Mouse (Mus musculus) CH12.LX (cell line): ENCODE measurements around the gene Rab36. TPM values are rescaled to one million over a fixed set of nuclear protein-coding genes. Genes with fewer than 3 reads are reported as not detected.

Experiments used
- DNase-seq: peaks from one replicate; pipeline ENCODE4 v3.0.0-alpha.2; 2013; ENCODE audit errors: extremely low read depth
- H3K27ac ChIP-seq: 2 replicates; pipeline ENCODE4 v1.5.1; 2012; ENCODE audit warnings: low read depth, mild to moderate bottlenecking, control low read depth, moderate library complexity; ENCODE audit not compliant: insufficient read depth
- H3K27me3 ChIP-seq: replicated peaks from 2 replicates; pipeline ENCODE3; 2012; ENCODE audit warnings: inconsistent platforms
- H3K36me3 ChIP-seq, 2 experiments: replicated peaks in 1 of 2; 2 replicates each; pipeline versions ENCODE3 to v1.6.1; 2012; ENCODE audit warnings: inconsistent platforms in 1 of 2, low read length in 1 of 2, mild to moderate bottlenecking in 1 of 2, mixed read lengths in 1 of 2, moderate library complexity in 1 of 2; ENCODE audit not compliant: control insufficient read depth in 1 of 2, insufficient read depth in 1 of 2
- H3K4me1 ChIP-seq, 2 experiments: 2 replicates each; pipeline ENCODE4 v1.6.1; 2012; ENCODE audit warnings: inconsistent platforms in 1 of 2, moderate library complexity in 1 of 2; ENCODE audit not compliant: insufficient read depth in 2 of 2, control insufficient read depth in 1 of 2
- H3K4me2 ChIP-seq: 2 replicates; pipeline ENCODE4 v1.6.1; 2012; ENCODE audit warnings: low read depth, mild to moderate bottlenecking, control low read depth; ENCODE audit not compliant: poor library complexity, insufficient read depth, severe bottlenecking
- H3K4me3 ChIP-seq, 3 experiments: fragments of 150-350 bp in 1 of 3; sonication (generic) in 1 of 3; replicated peaks in 1 of 3; 2 replicates each; pipeline versions ENCODE3 to v1.5.1; 2011 to 2012; ENCODE audit warnings: low read depth in 2 of 3, low read length in 2 of 3, mild to moderate bottlenecking in 2 of 3, moderate library complexity in 2 of 3, control low read depth in 1 of 3, improper control_type of control experiment in 1 of 3, inconsistent platforms in 1 of 3, mixed read lengths in 1 of 3; ENCODE audit not compliant: poor library complexity in 1 of 3
- H3K79me2 ChIP-seq: replicated peaks from 2 replicates; pipeline ENCODE4 v1.6.1; 2012; ENCODE audit warnings: mild to moderate bottlenecking, moderate library complexity; ENCODE audit not compliant: control insufficient read depth, poor library complexity, insufficient read depth, severe bottlenecking; ENCODE audit errors: extremely low read depth
- H3K9ac ChIP-seq: 2 replicates; pipeline ENCODE4 v1.6.1; 2012; ENCODE audit warnings: low read depth, mild to moderate bottlenecking, control low read depth, moderate library complexity; ENCODE audit not compliant: insufficient read depth
- H3K9me3 ChIP-seq: replicated peaks from 2 replicates; pipeline ENCODE3; 2012; ENCODE audit warnings: low read length, inconsistent platforms, mixed read lengths
- BHLHE40 ChIP-seq: IDR thresholded peaks from 2 replicates; pipeline ENCODE4 v1.6.1; 2011; ENCODE audit warnings: mild to moderate bottlenecking, low read depth, low read length, improper control_type of control experiment
- CHD2 ChIP-seq: IDR thresholded peaks from 2 replicates; pipeline ENCODE4 v1.6.1; 2011; ENCODE audit warnings: low read length, improper control_type of control experiment
- CTCF ChIP-seq, 2 experiments: IDR thresholded peaks in 1 of 2; conservative IDR thresholded peaks in 1 of 2; 2 replicates each; pipeline ENCODE4 v1.5.1; 2011 to 2012; ENCODE audit warnings: low read depth in 2 of 2, low read length in 2 of 2, improper control_type of control experiment in 1 of 2, inconsistent platforms in 1 of 2, mild to moderate bottlenecking in 1 of 2, moderate library complexity in 1 of 2
- E2F4 ChIP-seq: IDR thresholded peaks from 2 replicates; pipeline ENCODE4 v1.6.1; 2011; ENCODE audit warnings: low read depth, low read length, improper control_type of control experiment; ENCODE audit not compliant: insufficient replicate concordance
- ELF1 ChIP-seq: IDR thresholded peaks from 2 replicates; pipeline ENCODE4 v1.6.1; 2014; ENCODE audit warnings: low read depth, mild to moderate bottlenecking, inconsistent platforms, low read length, improper control_type of control experiment
- ETS1 ChIP-seq: conservative IDR thresholded peaks from 2 replicates; pipeline ENCODE4 v1.6.1; 2012; ENCODE audit warnings: low read depth, mild to moderate bottlenecking, inconsistent platforms, low read length, improper control_type of control experiment, moderate library complexity
- GABPA ChIP-seq: IDR thresholded peaks from 2 replicates; pipeline ENCODE4 v1.6.1; 2012; ENCODE audit warnings: low read depth, low read length, improper control_type of control experiment, inconsistent platforms; ENCODE audit not compliant: insufficient replicate concordance
- HCFC1 ChIP-seq: IDR thresholded peaks from 2 replicates; pipeline ENCODE4 v1.6.1; 2012; ENCODE audit warnings: low read depth, mild to moderate bottlenecking, inconsistent platforms, low read length, improper control_type of control experiment
- IRF4 ChIP-seq: IDR thresholded peaks from 2 replicates; pipeline ENCODE4 v1.6.1; 2014; ENCODE audit warnings: low read depth, mild to moderate bottlenecking, inconsistent platforms, low read length, improper control_type of control experiment
- KAT2A ChIP-seq: IDR thresholded peaks from 2 replicates; pipeline ENCODE4 v1.6.1; 2012; ENCODE audit warnings: low read length, improper control_type of control experiment, inconsistent platforms; ENCODE audit not compliant: insufficient replicate concordance
- MAX ChIP-seq: IDR thresholded peaks from 2 replicates; pipeline ENCODE4 v1.6.1; 2011; ENCODE audit warnings: low read length, improper control_type of control experiment
- MYC ChIP-seq: IDR thresholded peaks from 2 replicates; pipeline ENCODE4 v1.6.1; 2011; ENCODE audit warnings: low read depth, mild to moderate bottlenecking, improper control_type of control experiment, low read length
- POLR2AphosphoS2 ChIP-seq: IDR thresholded peaks from 2 replicates; pipeline ENCODE4 v1.6.1; 2011; ENCODE audit warnings: low read depth, low read length, improper control_type of control experiment
- RAD21 ChIP-seq: IDR thresholded peaks from 2 replicates; pipeline ENCODE4 v1.6.1; 2011; ENCODE audit warnings: low read depth, mild to moderate bottlenecking, low read length, improper control_type of control experiment, moderate library complexity
- TBP ChIP-seq: conservative IDR thresholded peaks from 2 replicates; pipeline ENCODE4 v1.6.1; 2011; ENCODE audit warnings: low read depth, low read length, improper control_type of control experiment
- UBTF ChIP-seq: IDR thresholded peaks from 2 replicates; pipeline ENCODE4 v1.6.1; 2012; ENCODE audit warnings: low read depth, mild to moderate bottlenecking, inconsistent platforms, low read length, improper control_type of control experiment, moderate library complexity
- ZC3H11A ChIP-seq: IDR thresholded peaks from 2 replicates; pipeline ENCODE4 v1.6.1; 2012; ENCODE audit warnings: low read depth, mild to moderate bottlenecking, inconsistent platforms, low read length, improper control_type of control experiment
- ZKSCAN1 ChIP-seq: IDR thresholded peaks from 2 replicates; pipeline ENCODE4 v1.6.1; 2012; ENCODE audit warnings: low read depth, inconsistent platforms, low read length, improper control_type of control experiment, borderline replicate concordance
- ZMIZ1 ChIP-seq: IDR thresholded peaks from 2 replicates; pipeline ENCODE4 v1.6.1; 2012; ENCODE audit warnings: low read depth, mild to moderate bottlenecking, inconsistent platforms, low read length, improper control_type of control experiment
- dilution Hi-C: fragments of 300-500 bp; cut with MboI; formaldehyde crosslinking; loops from 2 replicates; pipeline ENCODE4 v1.14.3; 2020; ENCODE audit warnings: low sequenced_read_pairs; ENCODE audit not compliant: extremely low pct_unique_long_range_greater_than_20kb, extremely low pct_ligation_motif_present
- in situ Hi-C: fragments of 300-500 bp; cut with MboI; formaldehyde crosslinking; loops from 3 replicates; pipeline ENCODE4 v1.14.3; 2019; ENCODE audit warnings: low sequenced_read_pairs, low pct_ligation_motif_present, low pct_unique_long_range_greater_than_20kb, mixed read lengths
- polyA plus RNA-seq: library from polyadenylated mRNA; unstranded; fragments of >175 nt; gene quantifications from 2 replicates; pipeline ENCODE4 v1.2.1, GENCODE M21; 2012; ENCODE audit warnings: low read depth; ENCODE audit not compliant: insufficient read length
- total RNA-seq, 2 experiments: library from RNA; depleted of rRNA; stranded (reverse); fragments of 300-350 nt in 1 of 2; fragments of >200 nt in 1 of 2; gene quantifications; 2 replicates each; pipeline ENCODE4 v1.2.3; 2012 to 2014

The Rab36 gene
- total and polyA plus RNA-seq, 3 experiments: 0.34 to 1.2 (median 0.59) TPM

DNA sequence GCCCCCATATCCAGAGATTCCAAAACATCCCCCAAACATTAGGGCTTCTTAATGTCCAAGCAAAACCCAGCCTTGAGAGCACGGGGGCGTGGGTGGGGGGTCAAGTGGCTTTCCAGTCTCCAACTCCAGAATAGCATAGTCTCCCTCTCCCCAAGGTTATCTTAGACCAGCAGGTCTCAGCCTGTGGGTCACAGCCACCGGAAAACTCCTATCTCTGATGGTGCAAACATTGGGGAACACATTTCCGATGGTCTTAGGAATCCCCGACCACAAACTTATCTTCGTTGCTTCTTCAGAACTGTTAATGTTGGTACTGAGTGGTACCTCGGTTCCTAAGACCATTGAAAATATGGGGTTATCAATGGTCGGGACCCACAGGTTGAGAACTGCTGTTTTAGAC lies 8.1 kb upstream of the Rab36 start:
- no peaks in the 10 kb centered on the region for H3K36me3 ChIP-seq
- H3K4me1 ChIP-seq: peaks cover 9 to 16% of the 10 kb centered on the region in 2 experiments
- H3K4me3 ChIP-seq: no peak overlapping the region
- H3K4me2 ChIP-seq: no peak overlapping the region
- DNase-seq: no peak
- no peak overlapping the region for H3K9ac ChIP-seq
- H3K79me2 ChIP-seq: no peaks in the 10 kb centered on the region
- TF ChIP-seq HCFC1 (no peak), CTCF (conservative IDR thresholded peaks at IDR 0.05 in 1 of 2, IDR thresholded peaks at IDR 0.05 in 1 of 2; ENCODE audit: low read depth in 2 of 2, low read length in 2 of 2) (no peak), ETS1 (no peak), MYC (no peak), ELF1 (no peak), ZMIZ1 (no peak), ZKSCAN1 (no peak)
- H3K27me3 ChIP-seq: no peaks in the 10 kb centered on the region
- dilution Hi-C loops (no loop called here), in situ Hi-C loops (no loop called here)
- no peak overlapping the region for H3K27ac ChIP-seq
- H3K9me3 ChIP-seq: no peaks in the 10 kb centered on the region

DNA sequence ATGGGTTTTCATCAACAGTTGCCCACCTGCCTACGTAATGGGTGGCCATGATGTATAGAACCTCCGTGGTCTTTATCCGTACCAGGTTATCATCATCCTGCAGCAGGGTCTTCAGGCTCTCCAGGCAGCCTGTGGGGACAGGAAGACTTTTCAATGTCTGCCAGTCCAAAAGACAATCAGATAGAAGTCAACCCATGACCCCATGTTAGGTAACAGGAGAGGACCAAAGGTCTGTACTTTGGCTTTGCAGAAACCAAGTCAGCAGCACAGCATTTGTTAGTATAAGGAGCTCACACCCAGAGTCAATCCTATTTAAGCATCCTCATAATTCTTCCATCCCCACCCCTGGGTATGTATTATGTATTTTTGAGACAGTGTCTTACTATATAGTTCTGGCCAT lies 7.2 kb upstream of the Rab36 start:
- no peak for DNase-seq
- Histone ChIP-seq H3K9me3 (no peaks in the 10 kb centered on the region), H3K36me3 (no peaks in the 10 kb centered on the region), H3K4me1 (peaks cover 9 to 20% of the 10 kb centered on the region in 2 experiments), H3K79me2 (no peaks in the 10 kb centered on the region), H3K27ac (no peak overlapping the region), H3K27me3 (no peaks in the 10 kb centered on the region), H3K4me2 (no peak overlapping the region), H3K9ac (no peak overlapping the region), H3K4me3 (no peak overlapping the region)
- dilution Hi-C loops: no loop called here
- TF ChIP-seq BHLHE40 (no peak), RAD21 (no peak), GABPA (no peak), UBTF (no peak), IRF4 (no peak), TBP (no peak), MYC (no peak), ETS1 (no peak), ZMIZ1 (no peak), KAT2A (no peak), ELF1 (no peak)
- in situ Hi-C loops: no loop called here

DNA sequence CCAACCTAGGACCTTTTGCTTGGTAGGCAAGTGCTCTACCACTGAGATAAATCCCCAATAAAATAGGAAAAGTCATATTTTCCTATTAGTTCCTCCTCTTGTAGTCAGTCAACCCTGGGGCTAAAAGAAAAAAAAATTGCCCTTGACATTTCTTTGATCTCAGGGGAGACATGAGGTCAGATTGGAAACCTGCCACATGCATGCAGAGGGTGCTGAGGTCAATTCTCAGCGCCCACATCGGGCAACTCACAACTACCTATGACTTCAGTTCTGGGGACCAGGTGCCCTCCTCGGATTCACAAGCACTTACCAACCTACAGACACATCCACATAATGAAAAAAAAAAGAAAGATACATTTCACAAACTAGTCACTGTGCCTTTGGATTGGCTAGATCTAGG lies 6.6 kb upstream of the Rab36 start:
- Histone ChIP-seq H3K4me1 (peaks cover 9 to 20% of the 10 kb centered on the region in 2 experiments), H3K27me3 (no peaks in the 10 kb centered on the region), H3K79me2 (no peaks in the 10 kb centered on the region), H3K9ac (no peak overlapping the region), H3K36me3 (no peaks in the 10 kb centered on the region), H3K9me3 (no peaks in the 10 kb centered on the region), H3K27ac (no peak overlapping the region), H3K4me2 (no peak overlapping the region), H3K4me3 (no peak overlapping the region)
- TF ChIP-seq POLR2AphosphoS2: no peak
- TF ChIP-seq BHLHE40: no peak
- TF ChIP-seq E2F4: no peak
- TF ChIP-seq ZKSCAN1: no peak
- no peak for TF ChIP-seq ZC3H11A
- TF ChIP-seq KAT2A: no peak
- no peak for TF ChIP-seq CHD2
- no peak for TF ChIP-seq MAX
- no peak for TF ChIP-seq UBTF
- in situ Hi-C loops (no loop called here), dilution Hi-C loops (no loop called here)
- DNase-seq: no peak
